Mouse (Mus musculus) activated CD4-positive, CD25-positive, alpha-beta regulatory T cell (primary cell): ENCODE results near the gene Gm20929. TPM values are rescaled to one million over a fixed set of nuclear protein-coding genes. Genes with fewer than 3 reads are reported as not detected.

Experiments
- polyA plus RNA-seq, 2 experiments: library from polyadenylated mRNA; unstranded; fragments of 100-300 nt; shearing (Covaris generic); gene quantifications; one replicate each; pipeline ENCODE4 v1.2.1; 2017

Gene Gm20929
- polyA plus RNA-seq: not detected

DNA sequence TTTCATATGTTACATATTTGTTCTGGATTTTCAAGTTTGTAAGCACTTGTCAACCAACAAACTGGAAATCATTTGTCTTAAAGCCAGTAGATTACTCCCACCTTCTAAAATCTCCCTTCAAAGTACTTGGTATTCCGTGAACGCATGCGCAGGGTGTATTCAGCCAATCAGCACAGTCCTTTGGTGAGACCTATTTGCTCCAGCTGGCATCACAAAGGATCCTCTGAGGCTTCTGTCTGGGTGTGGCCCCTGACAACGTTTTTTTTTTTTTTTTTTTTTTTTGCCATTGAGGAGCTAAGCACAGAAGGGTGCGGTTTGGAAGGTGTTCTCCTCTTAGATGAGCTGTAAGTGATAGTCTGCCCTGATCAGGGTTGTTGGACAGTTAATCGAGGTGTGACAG lies at the start of gene Gm20929:
Gene Gm20929, plus strand, starts transcription at position 301 of the 400 bp plus-strand sequence.

